Mouse (Mus musculus): ENCODE measurements around the gene Fam102a. TPM values are rescaled to one million over a fixed set of nuclear protein-coding genes. Genes with fewer than 3 reads are reported as not detected.
A peak's percentile ranks its signal among the peaks of the same experiment; 100 is the strongest.

The Fam102a gene
- polyA plus RNA-seq, 1 experiment from 2014 or later: 16.9 TPM

DNA sequence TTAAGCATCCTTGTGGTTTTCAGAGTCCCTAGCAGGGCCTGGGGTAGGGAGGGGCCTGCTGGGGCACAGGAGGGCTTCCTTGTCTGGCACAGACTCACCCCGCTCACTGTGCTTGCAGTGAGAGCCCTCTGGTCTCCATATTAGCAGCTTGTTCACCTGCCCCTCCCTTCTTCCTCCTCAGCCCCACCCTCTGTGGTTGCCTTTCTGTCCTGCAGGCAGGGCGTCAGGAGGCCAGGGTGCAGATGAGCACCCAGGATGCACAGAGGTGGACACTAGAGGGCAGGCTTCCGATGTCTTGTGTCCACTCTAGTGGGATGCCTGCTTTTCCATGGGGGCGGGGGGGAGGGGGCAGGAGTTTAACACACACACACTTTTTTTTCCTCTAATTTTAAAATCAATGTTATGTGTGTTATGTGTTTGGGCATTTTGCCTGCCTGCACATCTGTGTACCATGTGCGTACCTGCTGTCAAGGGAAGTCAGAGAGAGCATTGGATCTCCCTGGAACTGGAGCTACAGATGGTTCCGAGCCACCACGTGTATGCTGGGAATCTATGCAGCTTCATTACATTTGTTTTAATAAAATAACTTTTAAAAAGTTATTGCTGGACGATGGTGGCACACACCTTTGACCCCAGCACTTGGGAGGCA is 66.4 kb downstream of the Fam102a start:
- no peak overlapping the region for H3K9ac ChIP-seq (ENCODE audit: low read depth, low read length)
- peaks cover 13% of the 10 kb centered on the region; the same call in 1 of the 2 replicates for H3K36me3 ChIP-seq (ENCODE audit: control insufficient read depth, insufficient read depth, low read length)
- H3K4me2 ChIP-seq (replicated peaks; ENCODE audit: low read depth, low read length): no peak overlapping the region
- H3K9me3 ChIP-seq (ENCODE audit: control insufficient read depth, low read length): no peaks in the 10 kb centered on the region
- WGBS: 56% methylated on average over 7 of the region's 8 CpGs
- H3K4me3 ChIP-seq (ENCODE audit: low read length): no peak overlapping the region
- no peak overlapping the region for H3K27ac ChIP-seq (ENCODE audit: low read depth, low read length)
- 0 out of 2 replicates have a peak, but pooled peaks have one; percentile 36 for ATAC-seq (ENCODE audit: low FRiP score, low TSS enrichment)
- no peaks in the 10 kb centered on the region for H3K27me3 ChIP-seq (ENCODE audit: control insufficient read depth, insufficient read depth, low read length)
- H3K4me1 ChIP-seq (ENCODE audit: control insufficient read depth, insufficient read depth, low read length): 0 out of 2 replicates have a peak, but pooled peaks cover 3% of the 10 kb centered on the region

- Histone ChIP-seq H3K9me3 (ENCODE audit: control insufficient read depth, low read length) (no peaks in the 10 kb centered on the region), H3K27ac (ENCODE audit: low read depth, low read length) (peak overlapping the region; percentile 63; the same call in 1 of the 2 replicates), H3K9ac (ENCODE audit: low read depth, low read length) (0 out of 2 replicates have a peak overlapping the region, but pooled peaks have one; percentile 24), H3K36me3 (ENCODE audit: control insufficient read depth, insufficient read depth, low read length) (peaks cover 3% of the 10 kb centered on the region; the same call in 1 of the 2 replicates), H3K4me1 (ENCODE audit: control insufficient read depth, insufficient read depth, low read length) (peaks cover 4% of the 10 kb centered on the region; the same call in 1 of the 2 replicates), H3K4me2 (replicated peaks; ENCODE audit: low read depth, low read length) (peak overlapping the region; percentile 49), H3K4me3 (ENCODE audit: low read length) (peak overlapping the region; percentile 36), H3K27me3 (ENCODE audit: control insufficient read depth, insufficient read depth, low read length) (no peaks in the 10 kb centered on the region)
- peak; percentile 68 for ATAC-seq (ENCODE audit: low FRiP score, low TSS enrichment)
- WGBS: 1% methylated on average over 11 of the region's 11 CpGs
Measured at GRCm38 (mm10) chr2:32602600-32603054, 67.5 kb downstream of the Fam102a start.

GRCm38 (mm10) chr2:32604631-32605030 is 69.5 kb downstream of the Fam102a start:
- H3K9ac ChIP-seq (ENCODE audit: low read depth, low read length): no peak overlapping the region
- H3K4me2 ChIP-seq (replicated peaks; ENCODE audit: low read depth, low read length): no peak overlapping the region
- no peaks in the 10 kb centered on the region for H3K27me3 ChIP-seq (ENCODE audit: control insufficient read depth, insufficient read depth, low read length)
- H3K27ac ChIP-seq (ENCODE audit: low read depth, low read length): no peak overlapping the region
- 50% methylated on average over 10 of the region's 10 CpGs for WGBS
- no peak overlapping the region for H3K4me3 ChIP-seq (ENCODE audit: low read length)
- H3K4me1 ChIP-seq (ENCODE audit: control insufficient read depth, insufficient read depth, low read length): peaks cover 21% of the 10 kb centered on the region
- no peaks in the 10 kb centered on the region for H3K36me3 ChIP-seq (ENCODE audit: control insufficient read depth, insufficient read depth, low read length)
- no peak for ATAC-seq (ENCODE audit: low FRiP score, low TSS enrichment)
- no peaks in the 10 kb centered on the region for H3K9me3 ChIP-seq (ENCODE audit: control insufficient read depth, low read length)

DNA sequence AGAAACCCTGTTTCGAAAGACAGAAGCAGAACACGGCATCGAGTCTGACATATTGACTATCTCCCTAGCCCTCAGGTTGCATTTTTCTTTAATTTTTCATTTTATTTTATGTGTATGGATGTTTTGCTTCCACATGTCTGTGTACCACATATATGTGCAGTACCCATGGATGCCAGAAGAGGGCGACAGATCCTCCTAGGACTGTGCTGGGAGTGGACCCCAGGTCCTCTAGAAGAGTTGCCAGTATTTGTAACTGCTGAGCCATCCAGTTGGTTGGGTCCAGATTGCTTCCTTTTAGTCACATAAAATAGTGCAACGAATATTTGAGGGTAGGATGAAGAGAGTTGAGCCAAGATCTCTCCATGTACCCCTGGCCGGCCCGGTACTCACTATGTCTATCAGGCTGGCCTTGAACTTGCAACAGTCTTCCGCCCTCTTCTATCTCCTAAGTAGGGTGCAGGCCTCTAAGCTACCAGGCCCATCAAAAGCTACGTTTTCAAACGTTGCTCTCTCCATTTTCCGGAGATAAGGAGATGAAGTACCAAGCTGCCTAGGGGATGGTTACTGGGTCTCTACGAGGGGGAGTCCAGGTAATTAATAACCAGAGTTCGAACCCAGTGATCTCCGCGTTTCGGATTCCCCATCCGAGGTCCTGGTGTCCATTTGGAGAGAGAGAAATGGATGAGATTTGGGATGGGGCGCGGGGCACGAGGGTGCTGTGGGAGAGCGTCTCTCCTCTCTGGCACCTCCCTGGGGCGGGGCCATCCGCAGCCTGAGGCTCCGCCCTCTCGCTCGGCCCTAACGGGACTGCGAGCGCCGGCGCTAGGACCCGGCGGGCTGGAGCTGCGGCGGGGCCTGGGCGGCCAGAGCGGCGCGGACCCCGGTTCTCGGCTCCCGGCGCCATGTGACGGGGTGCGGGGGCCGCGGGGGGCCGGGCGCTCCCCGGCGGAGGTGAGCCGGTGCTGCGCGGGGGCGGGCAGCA is 71.3 kb downstream of the Fam102a start:
- H3K9me3 ChIP-seq (ENCODE audit: control insufficient read depth, low read length): no peaks in the 10 kb centered on the region
- peak overlapping the region; percentile 74 for H3K9ac ChIP-seq (ENCODE audit: low read depth, low read length)
- H3K27me3 ChIP-seq (ENCODE audit: control insufficient read depth, insufficient read depth, low read length): no peaks in the 10 kb centered on the region
- peak overlapping the region; percentile 48; the same call in 1 of the 2 replicates for H3K27ac ChIP-seq (ENCODE audit: low read depth, low read length)
- H3K4me1 ChIP-seq (ENCODE audit: control insufficient read depth, insufficient read depth, low read length): peaks cover 25% of the 10 kb centered on the region
- H3K36me3 ChIP-seq (ENCODE audit: control insufficient read depth, insufficient read depth, low read length): no peaks in the 10 kb centered on the region
- peak overlapping the region; percentile 77 for H3K4me2 ChIP-seq (replicated peaks; ENCODE audit: low read depth, low read length)
- peak overlapping the region; percentile 61 for H3K4me3 ChIP-seq (ENCODE audit: low read length)
- peak; percentile 78 for ATAC-seq (ENCODE audit: low FRiP score, low TSS enrichment)
- WGBS: 13% methylated on average over 48 of the region's 55 CpGs

- H3K9me3 ChIP-seq (ENCODE audit: control insufficient read depth, low read length): no peaks in the 10 kb centered on the region; the same call in 1 of the 2 replicates
- 3% methylated on average over 32 of the region's 34 CpGs for WGBS
- H3K9ac ChIP-seq (ENCODE audit: low read depth, low read length): peak overlapping the region; percentile 74
- H3K4me3 ChIP-seq (ENCODE audit: low read length): peak overlapping the region; percentile 61
- H3K4me2 ChIP-seq (replicated peaks; ENCODE audit: low read depth, low read length): peak overlapping the region; percentile 77
- peak overlapping the region; percentile 48; the same call in 1 of the 2 replicates for H3K27ac ChIP-seq (ENCODE audit: low read depth, low read length)
- H3K4me1 ChIP-seq (ENCODE audit: control insufficient read depth, insufficient read depth, low read length): peaks cover 24% of the 10 kb centered on the region
- H3K27me3 ChIP-seq (ENCODE audit: control insufficient read depth, insufficient read depth, low read length): no peaks in the 10 kb centered on the region
- ATAC-seq (ENCODE audit: low FRiP score, low TSS enrichment): peak; percentile 18
- H3K36me3 ChIP-seq (ENCODE audit: control insufficient read depth, insufficient read depth, low read length): peaks cover 2% of the 10 kb centered on the region; the same call in 1 of the 2 replicates
Measured at GRCm38 (mm10) chr2:32607262-32607947, 72.3 kb downstream of the Fam102a start.

DNA sequence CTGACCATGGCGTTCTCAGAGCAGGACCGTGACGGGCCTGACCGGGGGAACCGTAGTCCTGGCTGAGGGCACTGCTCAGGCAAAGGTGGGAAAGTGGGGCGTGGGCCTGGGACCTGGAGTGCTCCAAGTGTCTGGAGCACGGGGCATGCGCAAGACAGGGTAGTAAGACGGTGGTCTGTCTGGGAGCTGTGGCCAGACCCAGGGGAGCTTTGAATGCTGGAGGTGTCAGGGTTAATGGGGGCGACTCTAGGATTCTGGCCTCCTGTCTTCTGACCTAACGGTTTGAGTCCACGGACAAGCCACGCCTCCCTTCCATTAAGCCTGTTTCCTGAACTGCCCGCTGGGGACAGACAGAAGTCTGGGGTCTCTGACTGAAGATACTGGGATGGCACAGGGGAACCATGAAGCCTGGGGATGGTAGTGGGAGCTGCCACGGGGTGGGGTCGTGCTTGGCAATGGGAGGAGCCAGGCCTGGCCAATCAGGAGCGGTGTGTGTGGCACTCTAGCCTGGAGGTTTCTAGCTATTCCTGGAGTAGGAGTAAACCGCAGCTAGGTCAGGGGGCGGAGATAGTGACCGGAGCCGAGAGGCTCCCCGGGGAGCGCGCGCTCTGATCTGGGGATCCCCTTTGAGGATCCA is 73.1 kb downstream of the Fam102a start:
- Histone ChIP-seq H3K4me2 (replicated peaks; ENCODE audit: low read depth, low read length) (peak overlapping the region; percentile 77), H3K36me3 (ENCODE audit: control insufficient read depth, insufficient read depth, low read length) (peaks cover 3% of the 10 kb centered on the region; the same call in 1 of the 2 replicates), H3K9me3 (ENCODE audit: control insufficient read depth, low read length) (no peaks in the 10 kb centered on the region; the same call in 1 of the 2 replicates), H3K4me1 (ENCODE audit: control insufficient read depth, insufficient read depth, low read length) (peaks cover 24% of the 10 kb centered on the region), H3K4me3 (ENCODE audit: low read length) (peak overlapping the region; percentile 61), H3K9ac (ENCODE audit: low read depth, low read length) (peak overlapping the region; percentile 51), H3K27ac (ENCODE audit: low read depth, low read length) (peak overlapping the region; percentile 77; the same call in 1 of the 2 replicates), H3K27me3 (ENCODE audit: control insufficient read depth, insufficient read depth, low read length) (no peaks in the 10 kb centered on the region)
- ATAC-seq (ENCODE audit: low FRiP score, low TSS enrichment): peak; percentile 63
- 2% methylated on average over 25 of the region's 25 CpGs for WGBS

DNA sequence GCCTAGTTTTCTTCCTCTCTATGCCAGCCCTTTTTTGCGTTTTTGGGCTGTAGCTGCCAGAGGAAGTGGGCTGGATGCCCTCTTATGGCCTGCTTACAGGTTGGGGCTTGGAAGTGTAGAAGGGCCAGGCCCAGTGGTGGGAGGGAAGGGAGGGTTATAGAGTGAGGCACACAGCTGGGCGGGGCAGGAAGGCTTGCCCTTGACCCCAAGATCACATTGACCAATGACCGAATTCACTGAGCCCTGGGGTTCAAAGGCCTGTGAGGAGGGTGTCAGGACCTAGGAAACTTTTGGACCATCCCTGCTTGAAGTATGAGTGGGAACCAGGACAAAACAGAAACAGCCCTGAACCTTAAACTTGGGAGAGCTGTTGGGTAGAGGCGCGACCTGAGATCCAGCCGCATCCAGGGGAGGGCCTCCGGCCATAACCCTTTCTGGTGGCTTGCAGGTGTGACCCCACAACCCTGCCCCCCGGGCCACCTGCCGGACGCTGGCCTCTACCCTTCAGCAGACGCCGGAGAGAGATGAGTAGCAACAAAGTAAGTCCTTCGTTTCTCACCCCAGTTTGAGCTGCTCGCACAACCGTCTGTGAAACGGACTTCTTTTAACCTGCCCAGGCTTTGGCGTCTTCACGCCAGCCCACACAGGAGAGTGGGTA is 73.8 kb downstream of the Fam102a start:
- 39% methylated on average over 18 of the region's 18 CpGs for WGBS
- peak overlapping the region; percentile 51 for H3K9ac ChIP-seq (ENCODE audit: low read depth, low read length)

More for the DNA sequence above, 73.8 kb downstream of the Fam102a start:
- Histone ChIP-seq H3K4me1 (ENCODE audit: control insufficient read depth, insufficient read depth, low read length) (peaks cover 24% of the 10 kb centered on the region), H3K4me2 (replicated peaks; ENCODE audit: low read depth, low read length) (peak overlapping the region; percentile 77), H3K4me3 (ENCODE audit: low read length) (peak overlapping the region; percentile 61), H3K27me3 (ENCODE audit: control insufficient read depth, insufficient read depth, low read length) (no peaks in the 10 kb centered on the region), H3K9me3 (ENCODE audit: control insufficient read depth, low read length) (no peaks in the 10 kb centered on the region; the same call in 1 of the 2 replicates), H3K36me3 (ENCODE audit: control insufficient read depth, insufficient read depth, low read length) (peaks cover 3% of the 10 kb centered on the region; the same call in 1 of the 2 replicates), H3K27ac (ENCODE audit: low read depth, low read length) (peak overlapping the region; percentile 77; the same call in 1 of the 2 replicates)
- peak; percentile 2; the same call in 1 of the 2 replicates for ATAC-seq (ENCODE audit: low FRiP score, low TSS enrichment)
